Mouse (Mus musculus) G1E (cell line): ENCODE measurements around the gene Pde4dip. TPM values are rescaled to one million over a fixed set of nuclear protein-coding genes. Genes with fewer than 3 reads are reported as not detected.

ENCODE experiments used
- ATAC-seq: 2 replicates; pipeline ENCODE4 v1.8.0; 2016; ENCODE audit warnings: mild to moderate bottlenecking; ENCODE audit not compliant: insufficient number of reproducible peaks, poor library complexity, low FRiP score, severe bottlenecking; ENCODE audit errors: extremely low read depth
- DNase-seq: peaks from one replicate; pipeline ENCODE4 v3.0.0; 2012; ENCODE audit warnings: low spot score
- H3K27me3 ChIP-seq: 2 replicates; pipeline ENCODE4 v1.6.1; 2012; ENCODE audit warnings: mild to moderate bottlenecking, low read length, inconsistent platforms; ENCODE audit not compliant: insufficient read depth
- H3K36me3 ChIP-seq: replicated peaks from 2 replicates; pipeline ENCODE3; 2012; ENCODE audit warnings: mild to moderate bottlenecking, inconsistent platforms
- H3K4me1 ChIP-seq: 2 replicates; pipeline ENCODE4 v1.6.1; 2012; ENCODE audit warnings: low read depth, low read length, inconsistent platforms, mixed read lengths; ENCODE audit not compliant: insufficient read depth
- H3K4me3 ChIP-seq: 2 replicates; pipeline ENCODE4 v1.5.1; 2012; ENCODE audit warnings: low read depth, mild to moderate bottlenecking, inconsistent platforms, low read length, moderate library complexity, mixed read lengths
- H3K9me3 ChIP-seq: replicated peaks from 2 replicates; pipeline ENCODE4 v1.6.1; 2012; ENCODE audit warnings: inconsistent platforms
- CTCF ChIP-seq: IDR thresholded peaks from 2 replicates; pipeline ENCODE4 v1.5.1; 2012; ENCODE audit warnings: low read depth, low read length, inconsistent platforms, mixed read lengths
- GATA1 ChIP-seq: IDR thresholded peaks from 2 replicates; pipeline ENCODE4 v1.6.1; 2012; ENCODE audit warnings: borderline replicate concordance, low read length, inconsistent platforms, mixed read lengths
- GATA2 ChIP-seq: IDR thresholded peaks from 2 replicates; pipeline ENCODE4 v1.6.1; 2012; ENCODE audit warnings: low read depth, low read length, inconsistent platforms, borderline replicate concordance
- POLR2AphosphoS5 ChIP-seq: IDR thresholded peaks from 2 replicates; pipeline ENCODE4 v1.6.1; 2012; ENCODE audit warnings: low read depth, low read length, inconsistent platforms; ENCODE audit not compliant: insufficient replicate concordance
- TAL1 ChIP-seq: conservative IDR thresholded peaks from 2 replicates; pipeline ENCODE4 v1.6.1; 2012; ENCODE audit warnings: low read depth, low read length, inconsistent platforms, mixed read lengths
- polyA plus RNA-seq: library from polyadenylated mRNA; stranded (reverse); fragments of >175 nt; gene quantifications from 2 replicates; pipeline ENCODE4 v1.2.3, GENCODE M21; 2012
- total RNA-seq, 2 experiments: library from RNA; stranded (forward) in 1 of 2; stranded (reverse) in 1 of 2; fragments of 200-1000 nt in 1 of 2; fragments of >200 nt in 1 of 2; fragmentation: Nextera tagmentation in 1 of 2; gene quantifications; 2 replicates each; pipeline ENCODE4 v1.2.3; 2014 to 2017

Pde4dip gene
- total and polyA plus RNA-seq, 3 experiments = 0.47 to 4.8 (median 2.7) TPM

- no peak for ATAC-seq
- no peaks in the 10 kb centered on the region for H3K36me3 ChIP-seq
- H3K27me3 ChIP-seq = no peaks in the 10 kb centered on the region
- no peak for TF ChIP-seq POLR2AphosphoS5
- TF ChIP-seq GATA1 = no peak
- no peak for TF ChIP-seq CTCF
- TF ChIP-seq GATA2 = no peak
- no peak for TF ChIP-seq TAL1
- H3K4me3 ChIP-seq = no peak overlapping the region
- no peaks in the 10 kb centered on the region for H3K4me1 ChIP-seq
- no peak for DNase-seq
- H3K9me3 ChIP-seq = no peaks in the 10 kb centered on the region
Observed at GRCm38 (mm10) chr3:97790150-97790549, 98.4 kb downstream of the Pde4dip start.

- no peaks in the 10 kb centered on the region for H3K36me3 ChIP-seq
- H3K4me3 ChIP-seq = no peak overlapping the region
- no peak for TF ChIP-seq CTCF
- no peak for TF ChIP-seq POLR2AphosphoS5
- TF ChIP-seq TAL1 = no peak
- no peak for TF ChIP-seq GATA2
- no peak for TF ChIP-seq GATA1
- DNase-seq = no peak
- H3K4me1 ChIP-seq = no peaks in the 10 kb centered on the region
- no peaks in the 10 kb centered on the region for H3K27me3 ChIP-seq
- no peaks in the 10 kb centered on the region for H3K9me3 ChIP-seq
- no peak for ATAC-seq
Observed at GRCm38 (mm10) chr3:97789317-97789716, 99.2 kb downstream of the Pde4dip start.

GRCm38 (mm10) chr3:97776195-97776594 lies 112.3 kb downstream of the Pde4dip start:
- no peaks in the 10 kb centered on the region for H3K36me3 ChIP-seq
- H3K27me3 ChIP-seq = 0 out of 2 replicates have a peak, but pooled peaks cover 5% of the 10 kb centered on the region
- no peak for DNase-seq
- no peak overlapping the region for H3K4me3 ChIP-seq
- no peaks in the 10 kb centered on the region for H3K4me1 ChIP-seq
- no peak for TF ChIP-seq GATA1
- TF ChIP-seq TAL1 = no peak
- no peak for TF ChIP-seq POLR2AphosphoS5
- no peak for TF ChIP-seq CTCF
- TF ChIP-seq GATA2 = no peak
- no peak for ATAC-seq
- H3K9me3 ChIP-seq = no peaks in the 10 kb centered on the region

- Histone ChIP-seq H3K27me3 (0 out of 2 replicates have a peak, but pooled peaks cover 5% of the 10 kb centered on the region), H3K4me1 (no peaks in the 10 kb centered on the region), H3K4me3 (no peak overlapping the region), H3K36me3 (no peaks in the 10 kb centered on the region), H3K9me3 (no peaks in the 10 kb centered on the region)
- ATAC-seq (no peak), DNase-seq (no peak)
- TF ChIP-seq GATA2 = no peak
- no peak for TF ChIP-seq CTCF
- TF ChIP-seq POLR2AphosphoS5 = no peak
- no peak for TF ChIP-seq TAL1
- TF ChIP-seq GATA1 = no peak
Observed at GRCm38 (mm10) chr3:97775742-97776141, 112.8 kb downstream of the Pde4dip start.

GRCm38 (mm10) chr3:97774861-97775260 lies 113.6 kb downstream of the Pde4dip start:
- no peak overlapping the region for H3K4me3 ChIP-seq
- H3K4me1 ChIP-seq = no peaks in the 10 kb centered on the region
- H3K9me3 ChIP-seq = no peaks in the 10 kb centered on the region
- ATAC-seq = no peak
- H3K27me3 ChIP-seq = 0 out of 2 replicates have a peak, but pooled peaks cover 4% of the 10 kb centered on the region
- no peak for DNase-seq
- H3K36me3 ChIP-seq = no peaks in the 10 kb centered on the region
- no peak for TF ChIP-seq POLR2AphosphoS5

- TF ChIP-seq CTCF (no peak), POLR2AphosphoS5 (no peak), GATA1 (no peak), TAL1 (no peak), GATA2 (no peak)
- H3K4me3 ChIP-seq = peak overlapping the region; percentile 77
- no peaks in the 10 kb centered on the region for H3K9me3 ChIP-seq
- peak; percentile 70 for DNase-seq
- no peaks in the 10 kb centered on the region for H3K36me3 ChIP-seq
- H3K4me1 ChIP-seq = peaks cover 10% of the 10 kb centered on the region
- no peaks in the 10 kb centered on the region for H3K27me3 ChIP-seq
- ATAC-seq = peak; percentile 88
Observed at GRCm38 (mm10) chr3:97767771-97768762, 120.4 kb downstream of the Pde4dip start.
